Mouse (Mus musculus) hindbrain, embryonic 12.5 days (tissue): ENCODE results near the gene Best2. TPM values are rescaled to one million over a fixed set of nuclear protein-coding genes. Genes with fewer than 3 reads are reported as not detected.

Source experiments
- ATAC-seq: fragments of 200-750 bp; cut with Nextera tagmentation; 2 replicates; pipeline ENCODE4 v1.8.0; 2017; ENCODE audit warnings: moderate TSS enrichment; ENCODE audit not compliant: low FRiP score
- H3K27ac ChIP-seq: fragments of 300-500 bp; sonication (generic); 2 replicates; pipeline ENCODE4 v1.5.1; 2016; ENCODE audit warnings: mild to moderate bottlenecking
- H3K27me3 ChIP-seq: fragments of 300-500 bp; sonication (generic); 2 replicates; pipeline ENCODE4 v1.6.1; 2016; ENCODE audit warnings: mild to moderate bottlenecking
- H3K36me3 ChIP-seq: fragments of 300-500 bp; sonication (generic); 2 replicates; pipeline ENCODE4 v1.6.1; 2016; ENCODE audit warnings: mild to moderate bottlenecking
- H3K4me1 ChIP-seq: fragments of 300-500 bp; sonication (generic); 2 replicates; pipeline ENCODE4 v1.6.1; 2016
- H3K4me2 ChIP-seq: fragments of 300-500 bp; sonication (generic); replicated peaks from 2 replicates; pipeline ENCODE4 v1.6.1; 2016; ENCODE audit warnings: mild to moderate bottlenecking
- H3K4me3 ChIP-seq: fragments of 300-500 bp; sonication (generic); 2 replicates; pipeline ENCODE4 v1.5.1; 2016; ENCODE audit warnings: mild to moderate bottlenecking
- H3K9ac ChIP-seq: fragments of 300-500 bp; sonication (generic); 2 replicates; pipeline ENCODE4 v1.6.1; 2016; ENCODE audit warnings: mild to moderate bottlenecking, moderate library complexity
- H3K9me3 ChIP-seq: fragments of 300-500 bp; sonication (generic); replicated peaks from 2 replicates; pipeline ENCODE4 v1.6.1; 2016; ENCODE audit warnings: mild to moderate bottlenecking
- WGBS: fragments of 180-500 bp; shearing (Covaris S2); methylation state at CpG from one replicate; pipeline ENCODE4 v1.1.7; 2016; 5-methylcytosine and 5-hydroxymethylcytosine counted together
- polyA plus RNA-seq: library from polyadenylated mRNA; unstranded; fragments of >200 nt; fragmentation: Nextera tagmentation; extraction: Ambion mirVana; gene quantifications from 2 replicates; pipeline ENCODE4 v1.2.1, GENCODE M21; 2016

The Best2 gene
- not detected in 2 replicates for polyA plus RNA-seq

DNA sequence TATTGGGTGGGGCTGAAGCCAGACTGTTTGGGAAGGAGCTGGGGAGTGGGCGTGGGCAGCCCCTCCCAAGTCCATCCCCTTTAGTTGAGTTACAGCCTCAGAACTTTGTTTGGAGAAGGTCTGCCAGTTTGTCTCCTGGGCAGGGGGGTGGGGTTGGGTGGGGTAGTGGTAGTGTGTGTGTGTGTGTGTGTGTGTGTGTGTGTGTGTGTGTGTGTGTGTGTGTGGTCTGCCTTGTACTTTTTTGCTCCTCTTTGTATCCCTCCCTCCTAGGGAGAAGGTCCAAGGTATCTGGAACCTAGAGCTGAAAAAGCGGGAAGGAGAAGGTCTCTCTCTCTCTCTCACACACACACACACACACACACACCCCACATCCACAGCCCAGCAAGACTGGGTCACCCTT lies at the start of gene Best2:
Gene Best2, minus strand, starts transcription at position 101 of the 400 bp plus-strand sequence.
- 42% methylated on average over 1 of the region's 2 CpGs for WGBS
- H3K4me1 ChIP-seq, result no peaks in the 10 kb centered on the region
- H3K27ac ChIP-seq, result no peak within 1 kb of the TSS
- no peaks in the 10 kb centered on the region for H3K9me3 ChIP-seq
- peaks cover 53% of the 10 kb centered on the region for H3K27me3 ChIP-seq
- peak within 1 kb of the TSS; percentile 50 for H3K4me2 ChIP-seq
- H3K9ac ChIP-seq, result peak within 1 kb of the TSS; percentile 20; the same call in 1 of the 2 replicates
- H3K36me3 ChIP-seq, result peaks cover 22% of the 10 kb centered on the region
- H3K4me3 ChIP-seq, result peak within 1 kb of the TSS; percentile 19
- no peak for ATAC-seq

GRCm38 (mm10) chr8:85062603-85063002 lies 48.3 kb upstream of the Best2 start:
- no peak overlapping the region for H3K9ac ChIP-seq
- peaks cover 21% of the 10 kb centered on the region for H3K4me1 ChIP-seq
- peaks cover 27% of the 10 kb centered on the region for H3K36me3 ChIP-seq
- H3K27me3 ChIP-seq, result no peaks in the 10 kb centered on the region
- no peak overlapping the region for H3K4me2 ChIP-seq
- no peak overlapping the region for H3K4me3 ChIP-seq
- WGBS, result 94% methylated on average over 4 of the region's 4 CpGs
- no peak for ATAC-seq
- H3K27ac ChIP-seq, result no peak overlapping the region
- H3K9me3 ChIP-seq, result no peaks in the 10 kb centered on the region

DNA sequence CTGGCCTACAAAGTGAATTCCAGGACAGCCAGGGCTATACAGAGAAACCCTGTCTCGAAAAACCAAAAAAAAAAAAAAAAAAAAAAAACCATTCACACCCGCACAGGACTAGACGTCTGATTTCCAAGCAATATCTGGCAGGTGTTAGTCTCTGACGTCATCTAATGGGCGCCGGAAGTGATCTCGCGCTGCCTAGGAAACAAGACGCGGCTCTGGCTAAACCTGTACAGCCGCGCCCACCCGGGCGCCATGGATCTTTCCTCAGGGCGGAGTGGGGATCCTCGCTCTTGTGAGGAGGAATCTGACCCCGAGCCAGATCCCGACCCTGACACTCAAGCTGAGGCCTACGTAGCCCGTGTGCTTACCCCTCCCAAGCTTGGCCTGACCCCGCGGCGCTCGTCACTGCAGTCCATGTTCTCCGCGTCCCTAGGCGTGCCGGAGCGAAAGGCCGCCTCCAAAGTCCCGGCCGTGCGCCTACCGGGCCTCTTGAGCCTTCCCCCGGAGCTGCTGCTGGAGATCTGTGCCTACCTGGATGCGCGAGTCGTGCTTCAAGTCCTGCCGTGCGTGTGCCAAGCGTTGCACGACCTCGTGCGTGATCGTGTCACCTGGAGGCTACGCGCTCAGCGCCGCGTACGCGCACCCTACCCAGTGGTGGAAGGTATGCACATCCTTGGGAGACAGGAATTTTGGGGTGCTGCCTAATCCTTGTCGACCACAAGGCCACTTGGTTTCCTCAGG lies 45.7 kb upstream of the Best2 start, which contains the start of gene Fbxw9:
Gene Fbxw9, plus strand, starts transcription at position 177 of the 738 bp plus-strand sequence.
- H3K36me3 ChIP-seq, result peaks cover 28% of the 10 kb centered on the region
- H3K4me2 ChIP-seq, result peak within 1 kb of the TSS; percentile 94
- H3K9me3 ChIP-seq, result no peaks in the 10 kb centered on the region
- peak within 1 kb of the TSS; percentile 76 for H3K4me3 ChIP-seq
- no peaks in the 10 kb centered on the region for H3K27me3 ChIP-seq
- H3K9ac ChIP-seq, result peak within 1 kb of the TSS; percentile 80
- ATAC-seq, result peak; percentile 89
- WGBS, result 1% methylated on average over 53 of the region's 53 CpGs
- H3K27ac ChIP-seq, result peak within 1 kb of the TSS; percentile 26; the same call in 1 of the 2 replicates
- peaks cover 21% of the 10 kb centered on the region for H3K4me1 ChIP-seq

DNA sequence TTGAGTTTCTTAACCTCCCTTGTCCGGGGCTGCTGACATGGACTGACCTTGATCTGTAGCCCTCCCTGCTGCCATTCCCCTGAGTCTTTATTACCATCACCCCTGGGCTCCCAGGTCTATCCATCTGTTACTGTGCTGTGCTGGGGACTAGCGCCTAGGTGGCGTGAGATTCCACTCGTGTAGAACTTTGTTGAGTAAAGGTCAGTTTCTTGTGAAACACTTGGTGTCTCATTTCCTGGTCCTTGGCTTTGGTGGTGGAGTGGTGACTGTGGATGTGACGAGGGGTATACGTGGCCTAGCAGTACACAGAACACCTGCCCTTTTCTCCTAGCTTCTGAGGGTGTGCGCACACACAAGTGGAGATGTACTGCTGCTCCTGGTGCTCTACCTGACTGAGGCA lies 43.0 kb upstream of the Best2 start:
- H3K4me2 ChIP-seq, result no peak overlapping the region
- no peak overlapping the region for H3K4me3 ChIP-seq
- WGBS, result 85% methylated on average over 7 of the region's 7 CpGs
- no peak overlapping the region for H3K27ac ChIP-seq
- peaks cover 19% of the 10 kb centered on the region for H3K4me1 ChIP-seq
- no peaks in the 10 kb centered on the region for H3K27me3 ChIP-seq
- H3K36me3 ChIP-seq, result peaks cover 51% of the 10 kb centered on the region
- ATAC-seq, result no peak
- H3K9me3 ChIP-seq, result no peaks in the 10 kb centered on the region
- H3K9ac ChIP-seq, result no peak overlapping the region

DNA sequence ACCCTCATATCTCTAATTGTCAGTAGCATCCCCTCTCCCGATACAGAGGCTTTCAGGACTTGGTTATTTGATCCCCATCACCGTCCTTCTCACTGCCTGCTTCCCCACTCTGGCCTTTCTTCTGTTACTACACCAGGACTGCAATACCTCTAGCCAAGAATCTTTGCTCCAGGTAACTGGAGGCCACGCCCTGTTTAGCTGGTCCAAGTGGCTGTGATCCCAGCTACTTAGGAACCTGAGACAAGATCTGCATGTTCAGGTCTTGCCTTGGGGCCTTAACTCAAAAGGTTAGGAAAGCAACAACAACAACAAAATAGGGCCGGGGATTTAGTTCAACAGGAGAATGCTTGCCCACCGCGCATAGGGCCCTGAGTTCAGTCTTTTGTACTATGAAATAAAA lies 29.3 kb upstream of the Best2 start:
- peaks cover 5% of the 10 kb centered on the region for H3K4me1 ChIP-seq
- no peak overlapping the region for H3K27ac ChIP-seq
- no peak overlapping the region for H3K4me2 ChIP-seq
- H3K9ac ChIP-seq, result no peak overlapping the region
- no peaks in the 10 kb centered on the region for H3K9me3 ChIP-seq
- no peak overlapping the region for H3K4me3 ChIP-seq
- no peaks in the 10 kb centered on the region for H3K27me3 ChIP-seq
- 91% methylated on average over 6 of the region's 6 CpGs for WGBS
- ATAC-seq, result no peak
- H3K36me3 ChIP-seq, result peaks cover 79% of the 10 kb centered on the region

DNA sequence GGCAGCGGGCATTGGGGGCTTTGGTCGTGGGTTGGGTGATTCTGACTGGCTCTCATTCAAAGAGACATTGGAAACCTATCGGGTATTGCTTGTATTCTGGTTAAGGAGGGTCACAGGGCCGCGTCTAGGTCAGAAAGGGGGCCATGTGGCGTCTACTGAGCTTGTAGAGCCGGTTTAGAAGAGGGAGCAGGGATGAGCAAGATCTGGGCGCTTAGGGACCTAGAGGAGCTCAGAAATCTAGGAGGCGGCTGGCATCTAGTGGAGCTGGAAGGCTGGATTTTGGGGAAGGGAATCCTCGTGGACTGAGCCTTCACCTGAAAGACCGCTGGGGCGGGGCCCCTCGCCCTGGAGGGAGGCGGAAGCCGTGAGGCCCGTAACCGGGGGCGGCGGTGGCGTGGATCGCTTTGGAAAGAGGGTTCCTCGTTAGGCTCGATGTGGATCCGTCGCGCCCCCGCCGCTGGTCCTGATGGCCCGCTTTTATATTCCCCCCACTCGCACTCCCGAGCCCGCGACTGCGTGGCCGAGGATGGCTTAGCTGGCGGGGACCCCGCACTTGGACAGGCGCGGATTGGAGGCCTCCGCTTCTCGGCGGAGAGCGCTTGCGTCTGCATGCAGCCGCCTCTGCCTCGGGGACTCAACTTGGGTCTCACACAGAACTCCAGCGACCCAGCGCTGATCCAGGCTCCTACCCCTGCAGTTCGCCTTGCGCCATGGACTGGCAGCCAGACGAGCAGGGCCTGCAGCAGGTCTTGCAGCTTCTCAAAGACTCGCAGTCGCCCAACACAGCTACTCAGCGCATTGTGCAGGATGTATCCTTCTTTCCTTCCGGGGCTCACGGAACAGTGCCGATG lies 23.6 kb upstream of the Best2 start:
- 1% methylated on average over 51 of the region's 57 CpGs for WGBS
- Histone ChIP-seq H3K36me3 (peaks cover 28% of the 10 kb centered on the region), H3K4me2 (peak overlapping the region; percentile 96), H3K9ac (peak overlapping the region; percentile 91), H3K9me3 (no peaks in the 10 kb centered on the region), H3K4me3 (peak overlapping the region; percentile 64), H3K4me1 (peaks cover 26% of the 10 kb centered on the region), H3K27me3 (no peaks in the 10 kb centered on the region), H3K27ac (peak overlapping the region; percentile 98)
- ATAC-seq, result peak; percentile 14; the same call in 1 of the 2 replicates

- H3K27ac ChIP-seq, result peak overlapping the region; percentile 98
- peaks cover 31% of the 10 kb centered on the region for H3K36me3 ChIP-seq
- no peaks in the 10 kb centered on the region for H3K27me3 ChIP-seq
- under 1% methylated on average over 14 of the region's 14 CpGs for WGBS
- ATAC-seq, result peak; percentile 64
- peak overlapping the region; percentile 96 for H3K4me2 ChIP-seq
- no peaks in the 10 kb centered on the region for H3K9me3 ChIP-seq
- H3K4me3 ChIP-seq, result peak overlapping the region; percentile 64
- H3K9ac ChIP-seq, result peak overlapping the region; percentile 91
- H3K4me1 ChIP-seq, result peaks cover 26% of the 10 kb centered on the region
These were observed 23.0 kb upstream of the Best2 start for GRCm38 (mm10) chr8:85037366-85037680.

DNA sequence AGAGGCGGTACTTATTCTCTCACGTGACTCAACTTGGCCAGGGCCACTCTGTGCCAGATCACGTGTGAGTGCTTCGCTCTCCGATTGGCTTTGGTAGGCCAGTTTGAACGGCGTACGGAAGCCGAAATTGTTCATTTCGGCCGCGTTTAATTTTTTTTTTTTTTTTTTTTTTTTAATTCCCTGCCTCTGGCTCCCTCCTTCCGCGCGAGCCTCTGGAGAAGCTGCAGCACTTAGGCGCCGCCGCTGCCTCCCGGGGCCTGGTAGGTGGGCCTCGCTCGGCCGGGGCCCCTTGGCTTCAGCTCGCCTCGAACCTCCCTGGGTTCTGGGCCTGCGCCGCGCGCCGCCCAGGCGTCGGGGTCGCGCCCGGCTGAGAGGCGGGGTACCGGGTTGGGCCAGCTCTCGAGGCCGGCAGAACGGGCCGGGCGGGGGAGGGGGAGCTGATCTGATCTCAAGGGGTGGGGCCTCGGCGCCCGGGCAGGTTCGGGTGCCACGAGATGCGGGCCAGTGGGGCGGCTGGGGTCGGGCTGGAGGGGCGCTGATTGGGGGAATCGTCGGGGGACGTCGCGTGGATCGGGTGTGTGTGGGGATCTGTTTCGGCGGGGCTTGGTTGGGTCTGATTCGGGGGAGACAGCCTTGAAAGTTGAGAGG lies 22.5 kb upstream of the Best2 start, which contains the start of gene Tnpo2:
Gene Tnpo2, plus strand, starts transcription at position 198 of the 648 bp plus-strand sequence.
- WGBS, result under 1% methylated on average over 58 of the region's 59 CpGs
- ATAC-seq, result peak; percentile 91

DNA sequence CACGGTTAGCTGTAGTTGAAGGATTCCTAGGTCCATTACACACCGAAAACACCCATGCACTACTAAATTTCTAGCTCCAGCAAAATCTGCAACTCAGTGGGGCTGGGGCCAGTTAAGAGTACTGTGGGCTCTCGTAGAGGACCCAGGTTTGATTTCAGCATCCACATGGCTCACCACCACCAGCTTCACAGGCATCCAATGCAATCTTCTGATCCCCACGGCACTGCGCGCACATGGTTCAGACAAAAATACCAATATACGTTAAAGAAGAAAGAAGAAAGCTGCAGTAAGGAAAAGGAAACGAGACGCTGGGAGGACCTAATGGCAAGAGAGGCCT lies 22.0 kb upstream of the Best2 start:
- peak; percentile 51 for ATAC-seq
- no peaks in the 10 kb centered on the region for H3K27me3 ChIP-seq
- peak overlapping the region; percentile 80 for H3K4me2 ChIP-seq
- peak overlapping the region; percentile 64 for H3K4me3 ChIP-seq
- peak overlapping the region; percentile 78 for H3K27ac ChIP-seq
- H3K36me3 ChIP-seq, result peaks cover 32% of the 10 kb centered on the region
- H3K9me3 ChIP-seq, result no peaks in the 10 kb centered on the region
- H3K9ac ChIP-seq, result peak overlapping the region; percentile 79
- 0% methylated on average over 9 of the region's 9 CpGs for WGBS
- H3K4me1 ChIP-seq, result peaks cover 26% of the 10 kb centered on the region

More for the DNA sequence above, 22.5 kb upstream of the Best2 start, which contains the start of gene Tnpo2:
- no peaks in the 10 kb centered on the region for H3K9me3 ChIP-seq
- H3K27me3 ChIP-seq, result no peaks in the 10 kb centered on the region
- H3K9ac ChIP-seq, result peak within 1 kb of the TSS; percentile 91
- H3K4me3 ChIP-seq, result peak within 1 kb of the TSS; percentile 64
- peak within 1 kb of the TSS; percentile 98 for H3K27ac ChIP-seq
- H3K36me3 ChIP-seq, result peaks cover 32% of the 10 kb centered on the region
- peaks cover 26% of the 10 kb centered on the region for H3K4me1 ChIP-seq
- peak within 1 kb of the TSS; percentile 96 for H3K4me2 ChIP-seq

DNA sequence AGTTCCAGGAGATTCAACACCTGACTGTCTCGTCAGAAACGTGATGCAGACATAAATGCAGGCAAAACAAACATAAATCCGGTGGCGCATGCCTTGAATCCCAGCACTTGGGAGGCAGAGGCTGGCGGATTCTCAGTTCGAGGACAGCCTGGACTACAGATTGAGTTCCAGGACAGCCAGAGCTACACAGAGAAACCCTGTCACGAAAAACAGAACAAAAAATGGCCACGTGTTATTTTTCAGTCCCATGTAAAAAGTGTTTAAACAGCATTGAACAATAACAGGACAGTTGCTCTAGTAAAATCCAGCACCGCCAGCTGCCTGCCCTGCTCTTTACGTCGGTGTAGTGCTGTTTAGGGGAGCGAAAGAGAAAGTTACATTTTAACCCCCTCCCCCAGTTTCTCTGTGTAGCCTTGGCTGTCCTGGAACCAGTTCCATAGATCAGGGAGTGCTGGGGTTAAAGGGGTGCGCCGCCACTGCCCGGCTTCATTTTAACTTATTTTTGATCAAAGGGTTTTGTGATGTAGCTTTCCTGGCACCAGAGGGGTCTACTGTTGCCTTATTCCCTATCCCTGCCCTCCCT lies 21.5 kb upstream of the Best2 start:
- WGBS, result 2% methylated on average over 15 of the region's 15 CpGs
- H3K4me1 ChIP-seq, result peaks cover 26% of the 10 kb centered on the region
- no peaks in the 10 kb centered on the region for H3K9me3 ChIP-seq
- peaks cover 30% of the 10 kb centered on the region for H3K36me3 ChIP-seq
- H3K4me2 ChIP-seq, result peak overlapping the region; percentile 80
- H3K9ac ChIP-seq, result peak overlapping the region; percentile 79
- no peak for ATAC-seq
- H3K4me3 ChIP-seq, result peak overlapping the region; percentile 64
- peak overlapping the region; percentile 78 for H3K27ac ChIP-seq
- H3K27me3 ChIP-seq, result no peaks in the 10 kb centered on the region

DNA sequence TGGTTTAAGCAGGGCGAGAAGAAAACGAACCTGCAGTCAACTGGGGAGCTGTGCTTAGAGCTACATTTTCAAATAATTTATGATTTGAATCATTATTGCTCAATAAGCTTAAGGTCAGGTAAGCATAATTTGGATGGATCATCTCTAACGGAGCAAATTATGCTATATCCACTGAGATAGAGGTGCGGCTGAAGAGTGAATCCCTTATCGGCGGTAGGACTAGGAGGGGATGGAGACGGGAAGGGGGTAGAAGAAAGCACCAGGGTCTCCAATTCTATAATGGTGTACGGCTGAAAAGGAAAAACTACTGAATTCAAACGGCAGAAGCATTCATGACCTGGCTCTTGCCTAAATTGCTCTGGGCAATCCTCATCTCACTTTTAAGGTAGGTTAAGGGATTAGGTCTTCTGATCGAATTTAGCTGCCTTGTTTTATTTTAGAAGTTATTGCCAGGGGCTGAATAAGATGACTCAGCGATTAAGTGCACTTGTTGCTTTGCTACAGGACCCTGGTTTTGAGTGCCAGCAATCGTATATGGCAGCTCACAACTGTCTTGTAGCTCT lies 20.9 kb upstream of the Best2 start:
- H3K9ac ChIP-seq, result peak overlapping the region; percentile 79; the same call in 1 of the 2 replicates
- H3K36me3 ChIP-seq, result peaks cover 30% of the 10 kb centered on the region
- no peaks in the 10 kb centered on the region for H3K27me3 ChIP-seq
- peak overlapping the region; percentile 64 for H3K4me3 ChIP-seq
- no peak for ATAC-seq
- no peaks in the 10 kb centered on the region for H3K9me3 ChIP-seq
- no peak overlapping the region for H3K27ac ChIP-seq
- H3K4me2 ChIP-seq, result peak overlapping the region; percentile 80
- peaks cover 26% of the 10 kb centered on the region for H3K4me1 ChIP-seq
- 7% methylated on average over 12 of the region's 12 CpGs for WGBS
